Mouse (Mus musculus) testis, adult 10 weeks (tissue): ENCODE data around the gene Ccdc114. TPM values are rescaled to one million over a fixed set of nuclear protein-coding genes. Genes with fewer than 3 reads are reported as not detected.

Source experiments
- polyA plus RNA-seq: library from polyadenylated mRNA; stranded (reverse); fragments of 350-450 nt; fragmentation: Illumina TruSeq; extraction: RNeasy Lipid Tissue Mini Kit (QIAGEN cat#74804); gene quantifications from one replicate; pipeline ENCODE4 v1.2.3, GENCODE M21; 2014; ENCODE audit warnings: low read depth, low replicate concordance

The Ccdc114 gene
- polyA plus RNA-seq: 2.9 TPM

GRCm38 (mm10) chr7:45923762-45924428, at the start of gene Ccdc114:
TSS of gene Ccdc114 (plus strand) at chr7:45924072.

GRCm38 (mm10) chr7:45878278-45878677, 45.6 kb upstream of the Ccdc114 start, which contains the start of gene Grin2d:
TSS of gene Grin2d (minus strand) at chr7:45878378.

GRCm38 (mm10) chr7:45896517-45897257, 27.2 kb upstream of the Ccdc114 start, which contains the start of the genes Syngr4 and Tmem143:
TSS of gene Syngr4 (minus strand) at chr7:45896714.
TSS of gene Tmem143 (plus strand) at chr7:45896941.

GRCm38 (mm10) chr7:45921242-45921621, 2.6 kb upstream of the Ccdc114 start, which contains the start of gene Emp3:
TSS of gene Emp3 (minus strand) at chr7:45921404.

Other genes starting within 250 kb of the Ccdc114 start
- not detected for gene Ntn5, start 240.1 kb upstream of the Ccdc114 start, polyA plus RNA-seq
- 1.2 TPM for gene Sec1, start 229.7 kb upstream of the Ccdc114 start, polyA plus RNA-seq
- not detected for gene Car11, start 224.2 kb upstream of the Ccdc114 start, polyA plus RNA-seq
- gene Dbp, start 219.0 kb upstream of the Ccdc114 start, polyA plus RNA-seq: 2.3 TPM
- gene Rpl18, start 208.6 kb upstream of the Ccdc114 start, polyA plus RNA-seq: 0.69 TPM
- gene Sphk2, start 206.1 kb upstream of the Ccdc114 start, polyA plus RNA-seq: 0.57 TPM
- gene Fam83e, start 202.9 kb upstream of the Ccdc114 start, polyA plus RNA-seq: 23.8 TPM
- 0.35 TPM for gene Spaca4, start 198.3 kb upstream of the Ccdc114 start, polyA plus RNA-seq
- gene Lmtk3, start 140.3 kb upstream of the Ccdc114 start, polyA plus RNA-seq: not detected
- 2.8 TPM for gene Sult2b1, start 139.4 kb upstream of the Ccdc114 start, polyA plus RNA-seq
- 69.6 TPM for gene Cyth2, start 109.5 kb upstream of the Ccdc114 start, polyA plus RNA-seq
- gene Kcnj14, start 99.3 kb upstream of the Ccdc114 start, polyA plus RNA-seq: not detected
- 1.2 TPM for gene Grwd1, start 93.1 kb upstream of the Ccdc114 start, polyA plus RNA-seq
- gene Kdelr1, start 51.3 kb upstream of the Ccdc114 start, polyA plus RNA-seq: 20.4 TPM
- gene Grin2d, start 45.7 kb upstream of the Ccdc114 start, polyA plus RNA-seq: 0.99 TPM
- gene Syngr4, start 27.4 kb upstream of the Ccdc114 start, polyA plus RNA-seq: 46.7 TPM
- 0.35 TPM for gene Tmem143, start 27.1 kb upstream of the Ccdc114 start, polyA plus RNA-seq
- 1.3 TPM for gene Emp3, start 2.7 kb upstream of the Ccdc114 start, polyA plus RNA-seq
- not detected for gene Abcc6, start 106.2 kb downstream of the Ccdc114 start, polyA plus RNA-seq
- 6.3 TPM for gene Nomo1, start 109.6 kb downstream of the Ccdc114 start, polyA plus RNA-seq
- 0.25 TPM for gene Kcnj11, start 176.7 kb downstream of the Ccdc114 start, polyA plus RNA-seq